ENCODE assay signal across 8 mouse cellular contexts in the genomic region with DNA sequence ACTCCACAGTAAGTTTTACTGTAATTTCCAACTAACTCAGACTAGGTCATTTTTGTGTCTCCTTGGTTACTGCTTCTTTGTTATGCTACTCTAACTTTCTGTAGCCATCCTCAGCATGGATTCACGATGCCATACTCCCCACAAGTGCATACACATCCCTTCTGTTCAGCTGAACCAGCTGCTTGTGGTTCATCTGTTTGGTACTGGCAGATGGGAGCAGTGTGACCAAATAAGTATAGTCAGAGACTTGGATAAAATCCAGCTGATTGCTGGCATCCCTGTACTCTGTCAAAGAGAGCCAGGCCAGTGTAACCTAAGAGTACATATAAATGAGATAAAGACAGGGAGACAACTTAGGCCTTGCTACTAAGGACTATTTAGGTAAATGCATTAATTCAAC.
DNase-seq lines count a peak whose midpoint lies in the region; ATAC-seq and TF ChIP-seq lines count a peak whose summit lies in the region.

No protein-coding gene starts in this region.

- H3K36me3 ChIP-seq in lung, embryonic 14.5 days (ENCODE audit: insufficient read depth): no peaks in the 10 kb centered on the region

- TF ChIP-seq CTCF in lung, embryonic 14.5 days (IDR thresholded peaks at IDR 0.05; ENCODE audit: low read depth): no peak

- no peaks in the 10 kb centered on the region for H3K4me1 ChIP-seq in lung, embryonic 14.5 days (ENCODE audit: insufficient read depth)

- WGBS in lung, embryonic 14.5 days: 43% methylated on average over 1 of the region's 1 CpGs

- DNase-seq in lung, embryonic 14.5 days: peak; percentile 28
- no peak for DNase-seq in lung, adult 18-20 months
- DNase-seq in heart, postnatal 4 days: peak; percentile 18
- DNase-seq in left cerebral cortex, postnatal 36 days (ENCODE audit: low spot score in 2 of 2): peak; percentile 11 to 13
- peak; percentile 6 for DNase-seq in skeletal muscle tissue, adult 2 months (ENCODE audit: low read depth, low spot score)
- no peak for DNase-seq in spleen, postnatal 36 days (ENCODE audit: low spot score in 2 of 2)
- DNase-seq in natural killer cell, adult 2 months (ENCODE audit: low spot score in 2 of 2): no peak

- no peak overlapping the region for H3K27ac ChIP-seq in lung, embryonic 14.5 days (ENCODE audit: low read depth)

- no peaks in the 10 kb centered on the region for H3K27me3 ChIP-seq in lung, embryonic 14.5 days (ENCODE audit: insufficient read depth, low read length)

- H3K4me2 ChIP-seq in lung, embryonic 14.5 days: no peak overlapping the region

- no peak overlapping the region for H3K9ac ChIP-seq in lung, embryonic 14.5 days

- intact Hi-C loops in left cerebral cortex, postnatal 36 days (cut with DNase I): no loop called here

- no peak overlapping the region for H3K4me3 ChIP-seq in lung, embryonic 14.5 days (ENCODE audit: low read depth, low read length)

- no peak for ATAC-seq in lung, embryonic 14.5 days (ENCODE audit: insufficient read depth)
- ATAC-seq in megakaryocyte-erythroid progenitor cell, adult 5-6 weeks (replicated peaks; ENCODE audit: low FRiP score, low TSS enrichment, poor library complexity, severe bottlenecking): no peak

- no peaks in the 10 kb centered on the region for H3K9me3 ChIP-seq in lung, embryonic 14.5 days (ENCODE audit: low read depth, low read length)

Comparison
In these comparisons a context has a peak if more than half of its experiments do, and no peak if none do; other contexts are left out.
1. DNase-seq: peak in lung, embryonic 14.5 days (single experiment), heart, postnatal 4 days (single experiment), left cerebral cortex, postnatal 36 days (2 of 2) and skeletal muscle tissue, adult 2 months (single experiment); none in lung, adult 18-20 months (0 of 2), spleen, postnatal 36 days (0 of 2) and natural killer cell, adult 2 months (0 of 2).